Mouse (Mus musculus) yolk sac, embryonic 10.5 days (tissue): ENCODE measurements at regions not wholly inside any gene's neighbourhood (a gene's known extent, or its start where the extent isn't known, plus 50 kb on each side); places are given as distances from the start of the nearest gene placed in this dataset.
A peak's percentile ranks its signal among the peaks of the same experiment; 100 is the strongest.

ENCODE experiments used
- DNase-seq: peaks from one replicate; pipeline ENCODE4 v3.0.0-alpha.2; 2017; ENCODE audit warnings: low spot score

GRCm38 (mm10) chr6:31995977-31996376 is 54.1 kb upstream of the 1700012A03Rik start:
- DNase-seq, result no peak

GRCm38 (mm10) chr6:31995249-31995648 is 54.8 kb upstream of the 1700012A03Rik start:
- DNase-seq, result no peak

- DNase-seq, result no peak
Observed at GRCm38 (mm10) chr6:31985698-31986097, 64.3 kb upstream of the 1700012A03Rik start.

- DNase-seq, result no peak
Observed at GRCm38 (mm10) chr6:31976705-31977104, 73.3 kb upstream of the 1700012A03Rik start.

GRCm38 (mm10) chr6:31948063-31948481 is 102.0 kb upstream of the 1700012A03Rik start:
- DNase-seq, result no peak

GRCm38 (mm10) chr6:31946572-31946971 is 103.5 kb upstream of the 1700012A03Rik start:
- DNase-seq, result no peak

GRCm38 (mm10) chr6:31945347-31945746 is 104.7 kb upstream of the 1700012A03Rik start:
- DNase-seq, result no peak

- no peak for DNase-seq
Observed at GRCm38 (mm10) chr6:31944546-31944945, 105.5 kb upstream of the 1700012A03Rik start.

GRCm38 (mm10) chr6:31942696-31943095 is 107.3 kb upstream of the 1700012A03Rik start:
- DNase-seq, result no peak

GRCm38 (mm10) chr6:31938216-31938814 is 111.7 kb upstream of the 1700012A03Rik start:
- peak; percentile 48 for DNase-seq

GRCm38 (mm10) chr6:31937146-31937545 is 112.9 kb upstream of the 1700012A03Rik start:
- no peak for DNase-seq

GRCm38 (mm10) chr6:31934826-31935225 is 115.2 kb upstream of the 1700012A03Rik start:
- no peak for DNase-seq

GRCm38 (mm10) chr6:31933956-31934355 is 116.1 kb upstream of the 1700012A03Rik start:
- DNase-seq, result no peak

- DNase-seq, result no peak
Observed at GRCm38 (mm10) chr6:31933364-31933763, 116.7 kb upstream of the 1700012A03Rik start.

- no peak for DNase-seq
Observed at GRCm38 (mm10) chr6:31931116-31931515, 118.9 kb upstream of the 1700012A03Rik start.

GRCm38 (mm10) chr6:31929165-31929564 is 120.9 kb upstream of the 1700012A03Rik start:
- no peak for DNase-seq

GRCm38 (mm10) chr6:31927181-31927580 is 122.9 kb upstream of the 1700012A03Rik start:
- DNase-seq, result no peak

GRCm38 (mm10) chr6:31924669-31925046 is 125.4 kb upstream of the 1700012A03Rik start:
- DNase-seq, result no peak

GRCm38 (mm10) chr6:31923951-31924668 is 125.9 kb upstream of the 1700012A03Rik start:
- DNase-seq, result no peak

GRCm38 (mm10) chr6:31921561-31922152 is 128.4 kb upstream of the 1700012A03Rik start:
- DNase-seq, result no peak

- no peak for DNase-seq
Observed at GRCm38 (mm10) chr6:31917411-31918131, 132.5 kb upstream of the 1700012A03Rik start.

GRCm38 (mm10) chr6:31901791-31902190 is 148.3 kb upstream of the 1700012A03Rik start:
- no peak for DNase-seq

GRCm38 (mm10) chr6:31899055-31899454 is 151.0 kb upstream of the 1700012A03Rik start:
- DNase-seq, result no peak
